Mouse (Mus musculus) layer of hippocampus, postnatal 10 days (tissue): ENCODE measurements around the gene Smad6. TPM values are rescaled to one million over a fixed set of nuclear protein-coding genes. Genes with fewer than 3 reads are reported as not detected.

Experiments
- DNase-seq, 2 experiments: peaks; one replicate each; pipeline ENCODE4 v3.0.0; 2021; ENCODE audit warnings: low spot score in 2 of 2
- total RNA-seq, 2 experiments: library from RNA; stranded (reverse); gene quantifications; 2 replicates each; pipeline ENCODE4 v1.2.3; 2021

Smad6 gene
- total RNA-seq, 2 experiments from 2014 or later: 1.7 to 3.7 TPM

GRCm38 (mm10) chr9:63989214-63989613 is 32.6 kb downstream of the Smad6 start:
- DNase-seq: no peak

DNA sequence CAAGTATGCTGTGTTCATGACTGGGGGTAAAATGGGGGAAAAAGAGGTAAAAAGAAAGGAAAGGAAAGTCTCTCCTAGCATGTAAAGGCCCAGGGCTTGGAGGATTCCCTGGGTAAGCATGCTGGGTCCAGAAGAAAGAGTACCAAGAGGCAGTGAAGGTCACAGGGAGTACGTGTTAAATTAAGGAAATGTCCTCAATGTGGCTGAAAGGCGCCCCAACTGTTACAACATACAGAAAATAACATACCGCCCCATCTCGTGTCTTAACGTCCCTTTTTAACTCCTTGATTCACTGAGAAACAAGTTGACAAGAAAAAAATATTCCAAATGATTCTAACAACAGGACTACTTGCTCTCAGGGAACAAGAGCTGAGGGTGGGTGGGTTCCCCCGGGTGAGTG is 36.7 kb downstream of the Smad6 start:
- no peak for DNase-seq

- DNase-seq: no peak
Observed at GRCm38 (mm10) chr9:63982937-63983632, 38.8 kb downstream of the Smad6 start.

- DNase-seq: no peak
Observed at GRCm38 (mm10) chr9:63981912-63982311, 39.9 kb downstream of the Smad6 start.

- no peak for DNase-seq
Observed at GRCm38 (mm10) chr9:63981371-63981770, 40.5 kb downstream of the Smad6 start.

- DNase-seq: no peak
Observed at GRCm38 (mm10) chr9:63980179-63981086, 41.4 kb downstream of the Smad6 start.

DNA sequence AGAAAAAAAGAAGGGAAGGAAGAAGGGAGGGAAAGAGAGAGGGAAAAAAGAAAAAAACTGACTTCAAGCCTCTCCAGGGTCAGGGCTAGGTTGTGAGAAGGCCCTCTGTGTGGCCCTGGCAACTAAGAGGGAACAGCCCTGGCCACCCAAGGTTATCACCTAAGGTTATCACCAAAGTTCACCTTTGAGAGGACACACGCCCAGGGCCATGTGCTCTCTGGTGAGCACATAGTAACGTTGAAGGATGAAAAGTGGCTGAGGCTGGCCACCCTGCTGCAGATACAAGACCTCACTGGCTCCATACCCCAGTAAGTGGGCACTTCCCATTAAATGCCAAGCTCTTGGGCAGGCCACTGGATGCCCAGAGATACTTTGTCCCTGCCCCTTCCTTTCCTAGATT is 42.6 kb downstream of the Smad6 start:
- DNase-seq: no peak

- no peak for DNase-seq
Observed at GRCm38 (mm10) chr9:63978682-63979081, 43.2 kb downstream of the Smad6 start.

GRCm38 (mm10) chr9:63975996-63976395 is 45.9 kb downstream of the Smad6 start:
- DNase-seq: no peak

DNA sequence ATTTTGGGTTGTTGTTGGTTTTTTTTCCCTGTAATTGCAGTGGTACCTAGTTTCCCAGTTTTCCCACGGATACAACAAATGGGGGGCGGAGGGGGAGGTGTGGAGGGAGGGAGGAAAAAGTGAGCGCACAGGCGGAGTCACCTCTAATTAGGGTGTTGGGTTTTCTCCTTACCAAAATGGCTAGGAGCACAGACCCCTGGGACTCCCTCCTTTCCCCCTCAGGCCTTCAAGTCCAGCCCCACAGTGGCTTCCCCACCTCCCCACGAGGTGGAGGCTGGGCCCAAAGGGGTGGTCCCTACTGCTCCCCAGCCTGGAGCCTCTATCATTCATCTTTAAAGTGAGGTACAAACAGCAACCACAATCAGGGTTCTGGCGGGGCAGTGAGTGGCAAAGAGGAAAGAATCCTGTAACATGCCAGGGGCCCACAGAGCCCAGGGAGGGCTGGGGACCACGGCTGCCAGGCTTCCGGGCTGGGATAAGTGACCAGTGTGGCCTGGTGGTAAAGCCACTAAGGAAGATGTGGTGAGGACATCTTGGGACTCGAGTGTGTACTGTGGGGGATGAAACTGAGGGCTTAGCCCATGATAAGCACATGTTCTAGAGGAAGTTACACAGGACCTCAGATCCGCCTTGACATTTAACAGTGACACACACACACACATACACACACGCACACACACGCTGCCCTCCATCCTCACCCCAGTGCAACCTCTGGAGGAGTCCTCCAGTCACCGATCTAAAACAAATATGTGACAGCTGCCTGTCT is 47.4 kb downstream of the Smad6 start:
- no peak for DNase-seq

DNA sequence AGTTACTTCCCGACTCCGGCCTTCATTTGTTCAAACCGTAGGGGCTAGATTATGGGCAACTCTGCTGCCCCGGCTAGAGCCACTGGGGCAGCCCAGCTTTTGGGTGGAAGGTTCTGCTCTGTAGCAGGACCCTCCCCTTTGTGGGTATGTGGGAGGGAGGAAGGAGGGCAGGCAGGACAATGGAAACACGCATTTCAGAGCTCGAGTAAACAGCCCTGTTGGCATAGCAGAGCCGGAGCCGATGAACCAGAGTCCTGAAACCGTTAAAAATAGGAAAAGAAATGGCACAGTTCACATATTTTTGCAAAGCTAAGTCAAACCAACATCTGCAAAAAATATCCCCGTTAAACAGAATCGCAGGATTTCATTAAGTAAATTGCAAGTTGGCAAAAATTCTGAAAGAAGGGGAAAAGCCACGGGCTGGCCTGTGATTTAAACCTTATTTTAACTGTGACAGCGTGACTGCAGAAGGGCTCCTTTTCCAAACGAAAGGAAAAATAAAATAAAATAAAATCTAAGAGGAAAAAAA is 48.1 kb downstream of the Smad6 start:
- DNase-seq: no peak

GRCm38 (mm10) chr9:63972576-63973290 is 49.1 kb downstream of the Smad6 start:
- no peak for DNase-seq

DNA sequence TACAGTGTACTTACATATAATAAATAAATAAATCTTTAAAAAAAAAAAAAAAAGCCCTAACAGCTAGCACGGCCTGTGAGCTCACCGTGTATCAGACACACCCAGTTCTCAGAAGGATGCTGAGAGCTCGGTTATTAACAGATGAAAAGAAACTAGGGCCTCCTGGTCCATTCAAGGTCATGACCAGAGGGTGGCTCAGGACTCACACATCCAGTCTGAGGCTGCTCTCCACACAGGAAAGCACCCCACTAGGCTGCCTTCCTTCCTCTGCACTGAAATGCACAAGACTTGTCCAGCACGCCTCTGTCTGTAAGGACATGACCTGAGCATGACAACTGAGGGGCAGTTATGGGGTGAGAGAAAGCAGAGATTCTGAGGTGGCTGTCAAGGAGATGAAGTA is 50.3 kb downstream of the Smad6 start:
- DNase-seq: no peak

GRCm38 (mm10) chr9:63970836-63971235 is 51.0 kb downstream of the Smad6 start:
- DNase-seq: no peak

DNA sequence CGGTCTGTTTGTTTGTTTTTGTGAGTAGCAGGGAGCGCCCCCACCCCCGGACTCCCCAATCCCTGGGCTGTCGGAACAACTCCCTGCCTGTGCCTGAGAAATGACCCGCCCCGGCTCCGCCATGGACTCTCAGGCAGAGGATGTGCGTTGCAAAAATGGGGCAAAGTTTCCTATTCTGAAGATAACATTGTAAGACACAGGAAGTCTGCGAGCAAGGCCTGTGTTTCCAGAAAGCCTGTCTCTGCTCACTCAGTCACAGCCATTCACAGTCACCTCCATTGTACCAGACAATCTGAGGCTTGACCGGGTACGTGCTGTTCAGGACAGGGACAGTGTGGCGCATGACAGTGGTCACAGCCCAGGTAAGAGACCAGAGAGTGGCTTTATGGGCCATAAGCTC is 51.5 kb downstream of the Smad6 start:
- no peak for DNase-seq

DNA sequence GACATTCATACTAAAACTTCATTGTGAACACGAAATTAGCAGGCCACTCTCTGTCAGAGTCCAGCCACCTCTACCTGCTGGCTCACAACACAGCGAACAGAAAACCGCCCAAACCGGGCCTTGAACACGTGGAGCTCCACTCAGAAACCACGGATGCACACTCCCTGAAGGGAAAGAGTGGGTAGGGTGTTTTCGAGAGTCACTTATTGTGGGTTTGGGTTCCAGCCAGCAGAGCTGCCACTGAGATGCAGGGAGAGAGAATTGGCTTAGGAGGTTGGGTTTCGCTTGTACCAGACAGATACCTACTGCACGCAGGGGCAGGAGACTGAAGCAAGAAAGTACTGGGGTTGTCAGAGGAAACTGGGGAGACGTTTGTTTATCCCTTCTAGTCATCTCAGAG is 52.4 kb downstream of the Smad6 start:
- DNase-seq: no peak

GRCm38 (mm10) chr9:63968592-63968991 is 53.3 kb downstream of the Smad6 start:
- DNase-seq: peak; percentile 75 to 79

- DNase-seq: peak; percentile 25 to 56
Observed at GRCm38 (mm10) chr9:63967408-63968172, 54.3 kb downstream of the Smad6 start.

- DNase-seq: no peak
Observed at GRCm38 (mm10) chr9:63965579-63965981, 56.3 kb downstream of the Smad6 start.

- DNase-seq: no peak
Observed at GRCm38 (mm10) chr9:63961881-63962280, 60.0 kb downstream of the Smad6 start.
